Mouse (Mus musculus) urinary bladder, postnatal 36 days (tissue): ENCODE measurements around the gene Gabrb1.

Source experiments
- DNase-seq, 2 experiments: peaks; one replicate each; pipeline ENCODE4 v3.0.0; 2022; ENCODE audit warnings: low spot score in 2 of 2, mixed read lengths in 1 of 2

Gene Gabrb1

GRCm38 (mm10) chr5:71828996-71829395 is 171.1 kb downstream of the Gabrb1 start:
- no peak for DNase-seq

DNA sequence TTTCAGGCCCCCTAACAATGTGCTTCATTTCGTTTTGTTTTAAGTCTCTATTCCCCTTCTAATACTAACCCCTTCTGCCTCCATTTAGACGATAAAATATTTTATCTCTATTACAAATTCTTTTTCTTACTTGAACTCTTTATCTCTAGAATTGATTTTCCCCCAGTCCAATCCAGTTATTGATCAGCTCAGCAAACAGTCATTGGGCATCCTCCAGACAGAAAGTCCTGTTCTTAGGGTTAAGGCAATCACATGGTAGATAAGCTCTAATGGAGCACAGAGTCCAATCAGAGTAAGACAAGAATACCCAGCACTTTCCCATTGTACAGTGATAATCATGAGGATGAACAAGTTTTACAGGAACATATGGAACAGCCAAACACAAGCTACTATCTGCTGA is 172.4 kb downstream of the Gabrb1 start:
- no peak for DNase-seq

DNA sequence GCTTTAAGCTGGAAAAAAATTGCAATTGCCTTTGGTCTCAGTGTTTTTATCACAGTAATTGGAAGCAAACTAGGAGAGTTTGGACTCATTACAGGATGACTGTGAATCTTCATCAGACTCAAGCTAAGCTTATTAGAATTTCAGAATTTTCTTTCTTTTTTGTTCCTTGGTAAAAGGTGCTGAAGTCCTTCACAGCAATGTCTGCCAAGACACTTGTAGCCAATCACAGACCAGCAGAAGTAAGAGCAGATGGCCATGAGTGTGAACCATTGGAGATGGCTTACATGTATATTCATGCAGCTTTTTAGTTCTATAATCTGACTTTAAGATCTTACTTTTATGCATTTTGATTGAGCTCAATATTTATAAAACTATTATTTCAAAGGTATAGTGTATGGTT is 184.3 kb downstream of the Gabrb1 start:
- DNase-seq: no peak

GRCm38 (mm10) chr5:71898214-71898613 is 240.3 kb downstream of the Gabrb1 start:
- DNase-seq: no peak

DNA sequence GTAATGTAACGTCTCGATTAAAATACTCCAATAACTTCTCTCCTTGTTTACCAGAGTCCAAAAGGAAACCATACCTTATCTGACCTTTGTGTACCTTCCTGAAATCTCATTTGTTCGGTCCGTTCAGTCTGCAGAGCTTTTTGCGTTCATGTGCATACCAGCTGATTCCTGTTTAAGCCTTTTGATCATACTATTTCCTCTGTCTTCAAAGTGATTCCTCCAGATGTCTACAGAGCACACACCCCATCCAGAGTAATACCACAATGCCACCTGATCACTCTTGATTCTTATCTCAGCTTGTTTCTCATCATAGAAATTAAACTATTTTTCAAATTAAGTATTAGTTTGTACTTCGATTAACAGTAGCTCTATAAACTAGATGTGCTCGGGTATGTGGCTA is 245.5 kb downstream of the Gabrb1 start:
- no peak for DNase-seq

GRCm38 (mm10) chr5:71914028-71914427 is 256.1 kb downstream of the Gabrb1 start:
- DNase-seq: no peak

- DNase-seq: no peak
Measured at GRCm38 (mm10) chr5:71915711-71916110, 257.8 kb downstream of the Gabrb1 start.

DNA sequence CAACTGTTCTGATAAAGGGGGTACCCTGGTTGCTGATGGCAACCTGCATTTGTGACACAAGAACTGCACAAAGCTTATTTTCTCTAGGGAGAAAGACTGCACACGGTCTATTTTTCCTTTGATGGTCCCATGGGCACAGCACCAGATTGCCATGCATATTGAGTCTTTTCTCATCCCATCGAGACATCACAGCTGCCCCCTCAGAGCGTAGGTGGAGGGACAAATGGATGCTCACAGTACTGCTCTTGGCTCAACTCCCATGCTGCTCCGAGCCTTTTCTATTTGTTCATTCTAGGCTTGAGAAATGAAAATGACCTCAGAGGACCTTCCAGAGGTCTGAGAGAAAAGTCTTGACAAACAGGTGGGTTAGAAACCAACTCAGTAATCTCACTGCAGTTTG is 259.3 kb downstream of the Gabrb1 start:
- DNase-seq: no peak

DNA sequence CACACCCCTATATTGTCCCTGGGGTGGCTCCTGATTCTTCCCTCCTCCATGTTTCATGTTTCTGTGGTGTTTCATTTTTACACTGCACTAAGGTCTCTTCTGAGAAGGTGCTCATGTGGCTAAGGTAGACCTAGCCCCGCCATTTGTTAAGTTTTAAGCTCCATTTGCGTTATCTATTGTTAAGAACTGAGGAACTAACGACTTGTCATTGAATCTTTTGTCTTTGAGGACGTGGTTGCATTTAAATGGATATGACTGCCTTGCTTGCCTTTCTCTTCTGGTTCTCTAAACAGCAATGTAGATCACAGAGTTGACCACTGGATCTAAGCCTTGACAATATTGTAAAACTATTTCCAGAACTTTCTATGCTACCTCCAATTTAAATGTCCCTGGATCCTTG is 265.7 kb downstream of the Gabrb1 start:
- DNase-seq: no peak

- DNase-seq: no peak
Measured at GRCm38 (mm10) chr5:71926336-71926735, 268.4 kb downstream of the Gabrb1 start.

- DNase-seq: no peak
Measured at GRCm38 (mm10) chr5:71930036-71930435, 272.1 kb downstream of the Gabrb1 start.

DNA sequence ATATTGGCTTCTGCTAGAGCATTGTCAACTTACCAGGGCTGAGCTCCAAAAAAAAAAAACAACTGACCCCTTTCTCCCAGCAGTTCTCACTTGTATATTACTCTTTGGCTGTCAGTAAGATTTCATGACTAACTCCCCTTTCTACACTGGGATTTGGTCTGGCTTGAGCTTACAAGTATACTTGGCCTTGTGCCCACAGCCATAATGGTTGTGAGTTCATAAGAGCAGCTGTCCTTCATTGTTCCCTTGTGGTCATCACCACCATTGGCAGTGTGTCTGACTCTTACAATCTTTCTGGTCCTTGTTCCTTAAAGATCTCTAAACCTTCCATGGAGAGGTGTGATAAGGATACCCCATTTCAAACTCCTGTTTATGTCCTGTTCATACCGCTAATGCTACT is 293.5 kb downstream of the Gabrb1 start:
- DNase-seq: no peak

DNA sequence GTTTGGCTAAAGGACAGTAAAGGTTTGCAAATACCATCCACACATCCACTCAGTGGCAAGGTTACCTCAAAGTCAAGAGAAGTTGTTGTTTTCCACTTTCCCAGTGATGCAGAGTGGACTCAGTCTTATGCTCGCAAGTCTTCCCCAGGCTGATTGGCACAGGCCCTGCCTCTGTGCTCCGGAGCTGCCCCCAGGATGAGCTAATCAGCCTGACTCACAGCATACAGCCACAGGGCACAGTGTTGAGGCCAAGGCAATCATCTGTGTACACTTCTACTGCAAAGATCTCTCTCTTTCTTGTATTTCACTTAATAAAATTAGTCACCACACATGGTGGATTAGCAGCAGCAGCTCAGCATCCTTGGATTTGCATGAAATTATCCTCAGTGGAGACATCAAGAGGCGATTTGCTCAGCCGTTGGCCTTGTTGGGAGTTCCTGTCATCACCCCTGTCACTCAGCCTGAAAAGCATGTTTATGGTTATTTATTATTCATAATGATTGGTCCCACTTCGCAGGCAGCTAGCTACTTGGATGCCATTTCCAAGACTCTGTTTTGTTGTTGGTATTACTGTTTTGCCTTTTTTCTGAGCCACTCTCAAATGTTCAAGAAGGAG is 297.3 kb downstream of the Gabrb1 start:
- DNase-seq: no peak

- no peak for DNase-seq
Measured at GRCm38 (mm10) chr5:71964876-71965432, 307.0 kb downstream of the Gabrb1 start.

GRCm38 (mm10) chr5:71965529-71965928 is 307.6 kb downstream of the Gabrb1 start:
- DNase-seq: no peak

- no peak for DNase-seq
Measured at GRCm38 (mm10) chr5:71970140-71970800, 312.4 kb downstream of the Gabrb1 start.

DNA sequence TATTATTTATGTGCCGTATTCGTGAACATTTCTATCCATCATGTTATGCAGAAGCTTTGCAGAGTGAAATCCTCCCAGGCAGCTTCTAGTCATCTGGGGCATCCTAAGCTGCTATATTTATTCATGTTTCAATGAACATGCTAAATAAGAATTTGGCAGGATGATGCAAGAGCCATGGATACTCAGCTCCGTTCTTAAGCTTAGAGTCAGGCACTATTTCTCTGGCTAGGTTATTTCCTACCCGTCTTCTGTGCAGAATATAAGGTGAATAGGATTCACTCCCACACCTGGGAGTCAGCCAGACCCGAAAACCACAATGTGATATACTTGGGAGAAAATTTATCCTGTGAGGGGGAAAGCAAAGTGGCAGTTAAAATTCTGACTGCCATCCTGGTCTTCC is 314.9 kb downstream of the Gabrb1 start:
- DNase-seq: no peak

- no peak for DNase-seq
Measured at GRCm38 (mm10) chr5:71976133-71976532, 318.2 kb downstream of the Gabrb1 start.

GRCm38 (mm10) chr5:71976571-71977061 is 318.7 kb downstream of the Gabrb1 start:
- DNase-seq: no peak

GRCm38 (mm10) chr5:71986561-71986960 is 328.6 kb downstream of the Gabrb1 start:
- DNase-seq: no peak

- DNase-seq: no peak
Measured at GRCm38 (mm10) chr5:71986983-71987398, 329.1 kb downstream of the Gabrb1 start.

DNA sequence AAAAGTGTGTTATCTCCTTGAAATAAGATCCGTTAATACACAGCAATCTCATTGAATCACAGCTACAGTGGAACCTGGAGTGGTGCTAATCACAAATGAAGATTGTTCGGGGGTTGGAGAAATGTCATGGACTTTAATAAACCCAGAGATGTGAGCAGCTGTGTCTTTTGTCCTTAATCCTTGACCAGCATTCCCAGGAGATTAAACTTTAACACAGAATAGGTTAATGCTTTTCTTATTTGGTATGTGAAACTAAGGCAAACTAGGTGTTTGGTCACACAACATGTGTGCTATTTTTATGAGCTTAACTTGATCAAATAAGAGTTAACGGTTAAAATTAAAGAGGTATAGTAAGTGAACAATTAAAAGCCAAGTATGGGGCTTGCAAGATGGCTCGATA is 341.6 kb downstream of the Gabrb1 start:
- no peak for DNase-seq

GRCm38 (mm10) chr5:72003811-72004435 is 346.0 kb downstream of the Gabrb1 start:
- DNase-seq: no peak
